Mouse (Mus musculus) MEL (cell line): ENCODE results near the gene Tspan4. TPM values are rescaled to one million over a fixed set of nuclear protein-coding genes. Genes with fewer than 3 reads are reported as not detected.

Experiments
- DNase-seq: peaks from one replicate; pipeline ENCODE4 v3.0.0; 2011; ENCODE audit warnings: low read depth, low spot score
- H3K27ac ChIP-seq: 2 replicates; pipeline ENCODE4 v1.5.1; 2012; ENCODE audit warnings: low read depth, mild to moderate bottlenecking, control low read depth, low read length, moderate library complexity; ENCODE audit not compliant: control insufficient read depth
- H3K27me3 ChIP-seq, 2 experiments: fragments of 150-350 bp in 1 of 2; sonication (generic) in 1 of 2; 2 replicates each; pipeline ENCODE4 v1.6.1; 2012; ENCODE audit warnings: low read length in 2 of 2, mild to moderate bottlenecking in 2 of 2, improper control_type of control experiment in 1 of 2, moderate library complexity in 1 of 2; ENCODE audit not compliant: insufficient read depth in 2 of 2, control insufficient read depth in 1 of 2
- H3K36me3 ChIP-seq, 2 experiments: 2 replicates each; pipeline ENCODE4 v1.6.1; 2012 to 2014; ENCODE audit warnings: low read length in 2 of 2, improper control_type of control experiment in 1 of 2, inconsistent platforms in 1 of 2, mild to moderate bottlenecking in 1 of 2; ENCODE audit not compliant: insufficient read depth in 2 of 2, control insufficient read depth in 1 of 2
- H3K4me1 ChIP-seq, 2 experiments: fragments of 150-350 bp in 1 of 2; sonication (generic) in 1 of 2; 2 replicates each; pipeline ENCODE4 v1.6.1; 2012; ENCODE audit warnings: low read length in 2 of 2, improper control_type of control experiment in 1 of 2, mild to moderate bottlenecking in 1 of 2; ENCODE audit not compliant: insufficient read depth in 2 of 2, control insufficient read depth in 1 of 2
- H3K4me3 ChIP-seq, 2 experiments: fragments of 150-350 bp in 1 of 2; sonication (generic) in 1 of 2; 2 replicates each; pipeline ENCODE4 v1.5.1; 2012; ENCODE audit warnings: low read depth in 2 of 2, low read length in 2 of 2, mild to moderate bottlenecking in 2 of 2, moderate library complexity in 2 of 2, control low read depth in 1 of 2, improper control_type of control experiment in 1 of 2; ENCODE audit not compliant: control insufficient read depth in 1 of 2, insufficient read depth in 1 of 2
- H3K79me2 ChIP-seq: 2 replicates; pipeline ENCODE4 v1.6.1; 2012; ENCODE audit warnings: mild to moderate bottlenecking, low read length, moderate library complexity; ENCODE audit not compliant: control insufficient read depth, poor library complexity, insufficient read depth
- H3K9ac ChIP-seq: 2 replicates; pipeline ENCODE4 v1.6.1; 2012; ENCODE audit warnings: low read depth, mild to moderate bottlenecking, control low read depth, low read length, moderate library complexity; ENCODE audit not compliant: control insufficient read depth, poor library complexity, severe bottlenecking
- H3K9me3 ChIP-seq: fragments of 150-350 bp; sonication (generic); replicated peaks from 2 replicates; pipeline ENCODE4 v1.6.1; 2012; ENCODE audit warnings: mild to moderate bottlenecking, low read length, improper control_type of control experiment, moderate library complexity; ENCODE audit not compliant: insufficient read depth
- CHD2 ChIP-seq: IDR thresholded peaks from 2 replicates; pipeline ENCODE4 v1.6.1; 2011; ENCODE audit warnings: low read length, improper control_type of control experiment
- CTCF ChIP-seq, 3 experiments: IDR thresholded peaks in 2 of 3; conservative IDR thresholded peaks in 1 of 3; 2 replicates each; pipeline ENCODE4 v1.5.1; 2011 to 2012; ENCODE audit warnings: low read length in 3 of 3, low read depth in 2 of 3, mild to moderate bottlenecking in 2 of 3, improper control_type of control experiment in 1 of 3, inconsistent platforms in 1 of 3, mixed read lengths in 1 of 3, moderate library complexity in 1 of 3; ENCODE audit not compliant: control insufficient read depth in 1 of 3, insufficient read depth in 1 of 3, poor library complexity in 1 of 3, severe bottlenecking in 1 of 3
- E2F4 ChIP-seq: IDR thresholded peaks from 2 replicates; pipeline ENCODE4 v1.6.1; 2011; ENCODE audit warnings: low read depth, low read length, improper control_type of control experiment, borderline replicate concordance
- ELF1 ChIP-seq: IDR thresholded peaks from 2 replicates; pipeline ENCODE4 v1.6.1; 2014; ENCODE audit warnings: low read depth, mild to moderate bottlenecking, inconsistent platforms, low read length, improper control_type of control experiment, moderate library complexity
- GABPA ChIP-seq: IDR thresholded peaks from 2 replicates; pipeline ENCODE4 v1.6.1; 2012; ENCODE audit warnings: low read depth, mild to moderate bottlenecking, inconsistent platforms, low read length, improper control_type of control experiment, moderate library complexity
- GATA1 ChIP-seq: IDR thresholded peaks from 2 replicates; pipeline ENCODE4 v1.6.1; 2011; ENCODE audit warnings: low read depth, low read length, improper control_type of control experiment
- MAFK ChIP-seq: IDR thresholded peaks from 2 replicates; pipeline ENCODE4 v1.6.1; 2011; ENCODE audit warnings: low read depth, mild to moderate bottlenecking, low read length, improper control_type of control experiment, borderline replicate concordance
- MAX ChIP-seq: IDR thresholded peaks from 2 replicates; pipeline ENCODE4 v1.6.1; 2011; ENCODE audit warnings: low read length, improper control_type of control experiment
- MAZ ChIP-seq: IDR thresholded peaks from 2 replicates; pipeline ENCODE4 v1.6.1; 2012; ENCODE audit warnings: low read depth, mild to moderate bottlenecking, inconsistent platforms, low read length, improper control_type of control experiment
- MYC ChIP-seq: IDR thresholded peaks from 2 replicates; pipeline ENCODE4 v1.6.1; 2011; ENCODE audit warnings: low read depth, mild to moderate bottlenecking, low read length, improper control_type of control experiment, moderate library complexity
- NRF1 ChIP-seq: IDR thresholded peaks from 2 replicates; pipeline ENCODE4 v1.6.1; 2014; ENCODE audit warnings: low read depth, mild to moderate bottlenecking, inconsistent platforms, low read length, improper control_type of control experiment, moderate library complexity; ENCODE audit not compliant: poor library complexity, insufficient read depth, severe bottlenecking
- RAD21 ChIP-seq: IDR thresholded peaks from 2 replicates; pipeline ENCODE4 v1.6.1; 2011; ENCODE audit warnings: mild to moderate bottlenecking, low read depth, low read length, improper control_type of control experiment
- SIN3A ChIP-seq: IDR thresholded peaks from 2 replicates; pipeline ENCODE4 v1.6.1; 2012; ENCODE audit warnings: low read length, improper control_type of control experiment, inconsistent platforms
- SMC3 ChIP-seq: IDR thresholded peaks from 2 replicates; pipeline ENCODE4 v1.6.1; 2011; ENCODE audit warnings: low read depth, low read length, improper control_type of control experiment
- TAL1 ChIP-seq: IDR thresholded peaks from 2 replicates; pipeline ENCODE4 v1.6.1; 2012; ENCODE audit warnings: mild to moderate bottlenecking, inconsistent platforms, low read length, moderate library complexity, mixed read lengths
- TCF12 ChIP-seq: IDR thresholded peaks from 2 replicates; pipeline ENCODE4 v1.6.1; 2014; ENCODE audit warnings: low read depth, mild to moderate bottlenecking, inconsistent platforms, low read length, improper control_type of control experiment, moderate library complexity
- UBTF ChIP-seq: IDR thresholded peaks from 2 replicates; pipeline ENCODE4 v1.6.1; 2012; ENCODE audit warnings: low read depth, mild to moderate bottlenecking, inconsistent platforms, low read length, improper control_type of control experiment, moderate library complexity, borderline replicate concordance; ENCODE audit not compliant: insufficient read depth
- USF1 ChIP-seq: IDR thresholded peaks from 2 replicates; pipeline ENCODE4 v1.6.1; 2014; ENCODE audit warnings: low read depth, mild to moderate bottlenecking, inconsistent platforms, low read length, improper control_type of control experiment, moderate library complexity
- ZC3H11A ChIP-seq: IDR thresholded peaks from 2 replicates; pipeline ENCODE4 v1.6.1; 2012; ENCODE audit warnings: low read depth, mild to moderate bottlenecking, inconsistent platforms, low read length, improper control_type of control experiment
- ZMIZ1 ChIP-seq: IDR thresholded peaks from 2 replicates; pipeline ENCODE4 v1.6.1; 2012; ENCODE audit warnings: low read depth, mild to moderate bottlenecking, inconsistent platforms, low read length, improper control_type of control experiment, moderate library complexity
- ZNF384 ChIP-seq: IDR thresholded peaks from 2 replicates; pipeline ENCODE4 v1.6.1; 2012; ENCODE audit warnings: low read depth, mild to moderate bottlenecking, inconsistent platforms, low read length, improper control_type of control experiment
- polyA plus RNA-seq, 2 experiments: library from polyadenylated mRNA; stranded (reverse) in 1 of 2; unstranded in 1 of 2; fragments of >175 nt in 1 of 2; fragments of >200 nt in 1 of 2; gene quantifications; 2 replicates each; pipeline versions ENCODE4 v1.2.1 to v1.2.4; 2012; ENCODE audit warnings: low replicate concordance in 2 of 2, low read depth in 1 of 2; ENCODE audit not compliant: insufficient read length in 2 of 2, insufficient read depth in 1 of 2, missing spikeins in 1 of 2
- total RNA-seq: library from RNA; depleted of rRNA; stranded (reverse); fragments of 300-350 nt; gene quantifications from 2 replicates; pipeline ENCODE4 v1.2.3, GENCODE M21; 2012

Gene Tspan4
- total and polyA plus RNA-seq, 3 experiments = 97.9 to 110 TPM; not detected in 1

DNA sequence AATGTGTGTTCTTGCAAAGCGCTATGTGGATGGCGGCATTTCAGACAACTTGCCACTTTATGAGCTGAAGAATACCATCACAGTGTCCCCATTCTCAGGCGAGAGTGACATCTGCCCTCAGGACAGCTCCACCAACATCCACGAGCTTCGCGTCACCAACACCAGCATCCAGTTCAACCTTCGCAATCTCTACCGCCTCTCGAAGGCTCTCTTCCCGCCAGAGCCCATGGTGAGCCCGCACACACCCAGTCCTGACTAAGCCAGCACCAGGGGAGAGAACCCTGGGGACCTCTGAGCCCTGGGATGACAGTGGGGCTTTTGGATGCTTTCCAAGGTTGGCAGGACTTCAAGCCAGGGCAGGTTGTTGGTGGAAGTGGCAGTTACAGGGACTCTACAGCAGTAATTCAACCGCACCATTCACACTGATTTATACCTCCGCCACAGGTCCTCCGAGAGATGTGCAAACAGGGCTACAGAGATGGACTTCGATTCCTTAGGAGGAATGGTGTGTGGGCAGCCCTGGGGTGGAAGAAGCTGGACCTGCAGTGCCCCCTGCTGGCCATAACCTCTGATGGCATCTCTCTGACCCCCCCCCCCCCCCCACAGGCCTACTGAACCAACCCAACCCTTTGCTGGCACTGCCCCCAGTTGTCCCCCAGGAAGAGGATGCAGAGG, 16.9 kb upstream of the Tspan4 start:
- DNase-seq = peak; percentile 53
- H3K9me3 ChIP-seq = no peaks in the 10 kb centered on the region
- no peaks in the 10 kb centered on the region for H3K36me3 ChIP-seq
- no peak for TF ChIP-seq ZNF384
- TF ChIP-seq ZC3H11A = 0 out of 2 replicates have a peak, but pooled peaks have one; percentile 2
- peak; percentile 38 for TF ChIP-seq SMC3
- TF ChIP-seq RAD21 = peak; percentile 53
- no peak for TF ChIP-seq USF1
- peak; percentile 55 to 86 (median 63); a peak in 5 of 6 replicates for TF ChIP-seq CTCF (IDR thresholded peaks at IDR 0.05 in 2 of 3, conservative IDR thresholded peaks at IDR 0.05 in 1 of 3; ENCODE audit: control insufficient read depth in 1 of 3, insufficient read depth in 1 of 3, low read depth in 2 of 3, low read length in 3 of 3, poor library complexity in 1 of 3, severe bottlenecking in 1 of 3)
- TF ChIP-seq ZMIZ1 = no peak
- TF ChIP-seq MYC = no peak
- H3K27me3 ChIP-seq = no peaks in the 10 kb centered on the region
- H3K4me1 ChIP-seq = peaks cover 0 to 6% of the 10 kb centered on the region in 2 experiments; a peak in 1 of 4 replicates
- no peaks in the 10 kb centered on the region; the same call in 1 of the 2 replicates for H3K79me2 ChIP-seq
- no peak overlapping the region for H3K9ac ChIP-seq
- H3K4me3 ChIP-seq = no peak overlapping the region
- H3K27ac ChIP-seq = no peak overlapping the region

DNA sequence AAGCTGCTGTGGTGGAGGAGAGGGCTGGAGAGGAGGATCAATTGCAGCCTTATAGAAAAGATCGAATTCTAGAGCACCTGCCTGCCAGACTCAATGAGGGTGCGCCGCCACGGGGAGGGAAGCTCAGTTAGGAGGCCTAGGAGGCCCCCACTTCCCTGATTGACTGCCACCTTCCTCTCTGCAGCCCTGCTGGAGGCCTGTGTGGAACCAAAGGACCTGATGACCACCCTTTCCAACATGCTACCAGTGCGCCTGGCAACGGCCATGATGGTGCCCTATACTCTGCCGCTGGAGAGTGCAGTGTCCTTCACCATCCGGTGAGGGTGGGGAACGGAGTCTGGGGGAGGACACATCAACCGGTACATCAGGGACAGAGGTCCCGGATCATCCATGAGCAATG, 16.4 kb upstream of the Tspan4 start:
- no peak overlapping the region for H3K27ac ChIP-seq
- no peak for DNase-seq
- no peak overlapping the region for H3K4me3 ChIP-seq
- no peaks in the 10 kb centered on the region for H3K36me3 ChIP-seq
- H3K9me3 ChIP-seq = no peaks in the 10 kb centered on the region
- TF ChIP-seq GATA1 (no peak), TCF12 (no peak), ELF1 (no peak), MAZ (no peak), MAFK (no peak), UBTF (no peak), MAX (no peak), GABPA (no peak), E2F4 (no peak), TAL1 (no peak), NRF1 (no peak), SIN3A (no peak), CHD2 (no peak)
- H3K79me2 ChIP-seq = no peaks in the 10 kb centered on the region; the same call in 1 of the 2 replicates
- no peak overlapping the region for H3K9ac ChIP-seq
- H3K4me1 ChIP-seq = peaks cover 0 to 6% of the 10 kb centered on the region in 2 experiments; a peak in 1 of 4 replicates
- no peaks in the 10 kb centered on the region for H3K27me3 ChIP-seq
